Mouse (Mus musculus) cerebellum, adult 2 months (tissue): ENCODE data around the gene Fcgbp. TPM values are rescaled to one million over a fixed set of nuclear protein-coding genes. Genes with fewer than 3 reads are reported as not detected.

ENCODE experiments used
- DNase-seq, 2 experiments: peaks; one replicate each; pipeline ENCODE4 v3.0.0; 2021
- H3K27ac ChIP-seq: fragments of 200-500 bp; 2 replicates; pipeline ENCODE4 v1.5.1; 2012; ENCODE audit warnings: low read length, control low read depth, inconsistent platforms; ENCODE audit not compliant: insufficient read depth
- H3K27me3 ChIP-seq: fragments of 200-500 bp; 2 replicates; pipeline ENCODE4 v1.6.1; 2012; ENCODE audit warnings: inconsistent platforms, mild to moderate bottlenecking, low read length, moderate library complexity; ENCODE audit not compliant: control insufficient read depth, insufficient read depth
- H3K4me1 ChIP-seq: fragments of 200-500 bp; 2 replicates; pipeline ENCODE4 v1.6.1; 2011; ENCODE audit warnings: low read length; ENCODE audit not compliant: control insufficient read depth, insufficient read depth
- H3K4me3 ChIP-seq: fragments of 200-500 bp; replicated peaks from 2 replicates; pipeline ENCODE3; 2011; ENCODE audit warnings: mild to moderate bottlenecking, low read depth, low read length, control low read depth; ENCODE audit not compliant: insufficient read depth
- CTCF ChIP-seq: fragments of 200-500 bp; IDR thresholded peaks from 2 replicates; pipeline ENCODE4 v1.5.1; 2011; ENCODE audit warnings: low read depth, mild to moderate bottlenecking, control low read depth, low read length, moderate library complexity, borderline replicate concordance; ENCODE audit not compliant: insufficient read depth
- POLR2A ChIP-seq: fragments of 200-500 bp; IDR thresholded peaks from 2 replicates; pipeline ENCODE4 v1.6.1; 2011; ENCODE audit warnings: low read length, control low read depth, borderline replicate concordance; ENCODE audit not compliant: insufficient read depth
- WGBS: fragments of 180-500 bp; shearing (Covaris S2); methylation state at CpG from one replicate; pipeline ENCODE4 v1.1.7; 2018; 5-methylcytosine and 5-hydroxymethylcytosine counted together
- polyA plus RNA-seq: library from polyadenylated mRNA; depleted of rRNA; stranded (reverse); fragments of >200 nt; gene quantifications from 2 replicates; pipeline ENCODE4 v1.2.3, GENCODE M21; 2012; rRNA removed

The Fcgbp gene
- polyA plus RNA-seq, 1 experiment = 0.29 TPM

GRCm38 (mm10) chr7:28161163-28161749 is 90.2 kb downstream of the Fcgbp start:
- TF ChIP-seq CTCF (no peak), POLR2A (no peak)
- H3K4me1 ChIP-seq = no peaks in the 10 kb centered on the region
- 51% methylated on average over 9 of the region's 9 CpGs for WGBS

GRCm38 (mm10) chr7:28165406-28165805 is 94.4 kb downstream of the Fcgbp start:
- WGBS = 76% methylated on average over 6 of the region's 6 CpGs
- no peak for TF ChIP-seq CTCF
- TF ChIP-seq POLR2A = no peak
- no peak overlapping the region for H3K4me3 ChIP-seq

More at GRCm38 (mm10) chr7:28161163-28161749, 90.2 kb downstream of the Fcgbp start:
- no peak for DNase-seq
- Histone ChIP-seq H3K27ac (no peak overlapping the region), H3K27me3 (no peaks in the 10 kb centered on the region), H3K4me3 (no peak overlapping the region)

DNA sequence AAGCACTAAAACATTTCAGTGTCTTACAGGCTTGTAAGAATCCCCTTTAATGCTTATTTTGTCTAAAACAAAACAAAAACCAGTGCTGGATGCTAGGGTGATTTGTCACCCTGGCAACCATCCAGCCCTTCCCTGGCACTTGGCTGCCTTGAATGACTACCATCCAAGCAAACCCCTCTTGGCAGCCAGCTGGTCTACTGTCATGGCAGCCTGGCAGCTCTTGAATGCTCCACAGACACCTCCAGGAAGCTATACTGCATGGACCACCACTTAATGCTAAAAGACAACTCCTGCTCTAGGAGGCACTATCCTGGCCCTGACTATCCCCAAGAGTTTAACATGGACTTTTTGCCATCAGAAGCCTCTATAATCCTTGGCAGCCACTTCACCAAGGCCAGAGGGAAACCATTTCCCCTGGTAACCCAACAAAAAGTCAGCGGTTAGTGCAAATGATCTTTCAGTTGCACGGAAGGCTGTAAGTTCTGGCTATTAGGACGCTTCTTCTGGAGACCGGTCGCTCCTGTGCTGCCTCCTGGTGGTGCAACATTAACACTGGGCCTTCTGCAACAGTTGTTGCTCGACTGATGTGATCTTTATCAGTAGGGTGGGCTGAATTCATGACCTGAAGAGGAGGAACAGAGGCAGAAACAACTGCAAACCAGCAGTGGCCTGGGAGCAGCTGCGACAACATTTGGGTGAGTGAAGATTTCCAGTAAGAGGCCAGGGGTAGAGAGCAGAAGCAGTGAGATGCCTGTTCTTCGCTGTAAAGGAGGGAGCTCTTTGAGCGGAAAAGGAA is 97.5 kb downstream of the Fcgbp start:
- WGBS = 8% methylated on average over 9 of the region's 9 CpGs
- peak; percentile 56 to 60 for DNase-seq
- Histone ChIP-seq H3K4me3 (peak overlapping the region; percentile 63), H3K4me1 (peaks cover 13% of the 10 kb centered on the region), H3K27ac (0 out of 2 replicates have a peak overlapping the region, but pooled peaks have one; percentile 20), H3K27me3 (no peaks in the 10 kb centered on the region)
- TF ChIP-seq CTCF = peak; percentile 48; the same call in 1 of the 2 replicates
- no peak for TF ChIP-seq POLR2A

More at GRCm38 (mm10) chr7:28165406-28165805, 94.4 kb downstream of the Fcgbp start:
- DNase-seq = no peak
- Histone ChIP-seq H3K27me3 (no peaks in the 10 kb centered on the region), H3K27ac (no peak overlapping the region), H3K4me1 (peaks cover 5% of the 10 kb centered on the region)

DNA sequence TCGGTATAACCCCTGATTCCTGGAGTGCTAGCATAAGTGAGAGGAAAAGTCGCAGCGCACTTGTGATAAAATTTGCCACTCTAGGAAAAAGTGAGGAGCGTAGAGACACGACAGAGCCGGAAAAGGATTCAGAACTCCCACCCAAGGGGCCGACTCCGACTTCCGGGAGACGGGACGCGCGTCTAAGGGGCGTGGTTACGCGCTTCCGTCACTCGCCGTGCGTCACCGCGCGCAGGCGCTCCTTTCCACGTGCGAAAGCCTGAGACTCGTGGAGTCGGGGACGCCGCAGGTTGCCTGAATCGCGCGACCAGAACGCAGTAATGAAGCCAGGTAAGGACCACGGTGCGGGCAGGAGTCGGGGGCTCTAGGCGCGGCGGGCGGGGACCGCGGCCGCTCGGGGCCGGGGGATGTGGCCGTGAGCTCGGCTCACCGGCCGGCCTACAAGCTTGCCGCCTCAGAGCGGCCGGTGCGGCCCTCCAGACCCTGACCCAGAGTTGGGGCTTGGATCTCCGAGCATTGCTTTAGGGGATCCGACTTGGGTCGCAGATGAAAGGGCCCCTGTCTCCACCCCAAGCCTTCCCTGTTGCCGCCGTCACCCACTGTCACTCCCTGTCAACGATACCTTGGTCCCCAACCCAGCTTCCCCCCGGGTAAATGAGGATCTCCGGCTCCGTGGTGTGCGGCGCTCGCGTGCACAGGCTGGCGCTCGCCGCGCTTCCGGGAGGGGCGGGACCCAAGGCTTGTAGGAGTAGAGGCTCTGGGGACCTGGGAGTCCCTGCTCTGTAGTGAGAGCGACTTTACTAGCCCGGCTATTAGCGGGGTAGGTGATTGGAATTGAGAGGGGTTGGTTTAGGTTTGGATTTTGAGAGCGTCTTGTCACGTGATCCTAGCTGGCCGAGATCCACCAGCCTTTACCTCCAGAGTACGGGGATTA is 98.7 kb downstream of the Fcgbp start, which contains the start of gene Fbl:
Fbl (plus strand) TSS at position 222 of the 934 bp plus-strand sequence.
- Histone ChIP-seq H3K27me3 (no peaks in the 10 kb centered on the region), H3K4me3 (peak within 1 kb of the TSS; percentile 63), H3K4me1 (peaks cover 13% of the 10 kb centered on the region), H3K27ac (0 out of 2 replicates have a peak within 1 kb of the TSS, but pooled peaks have one; percentile 20)
- DNase-seq = peak; percentile 88 to 90
- under 1% methylated on average over 80 of the region's 80 CpGs for WGBS
- TF ChIP-seq CTCF (no peak), POLR2A (peak; percentile 74)

Other genes with a start within 250 kb of the Fcgbp start
- gene Zfp59, start 232.6 kb upstream of the Fcgbp start, polyA plus RNA-seq = 4.0 and 4.4 TPM in 2 replicates
- 0.62 and 0.70 TPM in 2 replicates for gene Zfp607a, start 213.7 kb upstream of the Fcgbp start, polyA plus RNA-seq
- gene Zfp974, start 141.8 kb upstream of the Fcgbp start, polyA plus RNA-seq = 5.7 and 7.2 TPM in 2 replicates
- gene Zfp780b, start 92.1 kb upstream of the Fcgbp start, polyA plus RNA-seq = 10.2 and 10.3 TPM in 2 replicates
- 2.2 and 2.7 TPM in 2 replicates for gene Zfp850, start 57.1 kb upstream of the Fcgbp start, polyA plus RNA-seq
- gene Psmc4, start 21.1 kb upstream of the Fcgbp start, polyA plus RNA-seq = 217 and 222 TPM in 2 replicates
- 0.02 and 0.03 TPM in 2 replicates for gene 9530053A07Rik, start 58.2 kb downstream of the Fcgbp start, polyA plus RNA-seq
- 67.0 and 72.8 TPM in 2 replicates for gene Fbl, start 98.5 kb downstream of the Fcgbp start, polyA plus RNA-seq
- 27.3 and 29.6 TPM in 2 replicates for gene Dyrk1b, start 108.2 kb downstream of the Fcgbp start, polyA plus RNA-seq
- gene Eid2, start 196.6 kb downstream of the Fcgbp start, polyA plus RNA-seq = 44.2 and 44.4 TPM in 2 replicates
- 21.2 and 23.1 TPM in 2 replicates for gene Eid2b, start 206.5 kb downstream of the Fcgbp start, polyA plus RNA-seq
- 0.59 and 1.4 TPM in 2 replicates for gene Selenov, start 219.9 kb downstream of the Fcgbp start, polyA plus RNA-seq
- gene Dll3, start 231.0 kb downstream of the Fcgbp start, polyA plus RNA-seq = 1.3 and 1.4 TPM in 2 replicates
- 75.7 and 78.6 TPM in 2 replicates for gene Timm50, start 240.8 kb downstream of the Fcgbp start, polyA plus RNA-seq